Mouse (Mus musculus) urinary bladder, postnatal 36 days (tissue): ENCODE data around the gene Olfr153.
"Not testable (repeated sequence)": the region's sequence is repeated elsewhere in the genome, so short reads cannot be mapped to it uniquely, and the experiment has no call there.

Experiments used
- DNase-seq, 2 experiments: peaks; one replicate each; pipeline ENCODE4 v3.0.0; 2022; ENCODE audit warnings: low spot score in 2 of 2, mixed read lengths in 1 of 2

Gene Olfr153

GRCm38 (mm10) chr2:87531496-87531895, at the start of gene Olfr153:
Gene Olfr153 (plus strand): TSS chr2:87531796.
- DNase-seq: no peak

GRCm38 (mm10) chr2:87482276-87482675, 49.3 kb upstream of the Olfr153 start:
- DNase-seq: no peak

- not testable (repeated sequence) for DNase-seq
Measured at GRCm38 (mm10) chr2:87496993-87497392, 34.6 kb upstream of the Olfr153 start, which contains the start of gene Pramel7. Gene Pramel7 (minus strand): TSS chr2:87497093.

GRCm38 (mm10) chr2:87506265-87506664, 25.3 kb upstream of the Olfr153 start, which contains the start of gene Pramel6:
Gene Pramel6 (plus strand): TSS chr2:87506565.
- no peak for DNase-seq

GRCm38 (mm10) chr2:87515046-87515445, 16.6 kb upstream of the Olfr153 start:
- DNase-seq: no peak

GRCm38 (mm10) chr2:87515457-87516060, 16.0 kb upstream of the Olfr153 start:
- DNase-seq: no peak

- DNase-seq: no peak
Measured at GRCm38 (mm10) chr2:87516581-87516980, 15.0 kb upstream of the Olfr153 start.

GRCm38 (mm10) chr2:87520651-87521050, 10.9 kb upstream of the Olfr153 start:
- no peak for DNase-seq

- DNase-seq: not testable (repeated sequence)
Measured at GRCm38 (mm10) chr2:87525899-87526616, 5.5 kb upstream of the Olfr153 start.

- no peak for DNase-seq
Measured at GRCm38 (mm10) chr2:87534826-87535225, 3.2 kb downstream of the Olfr153 start.

GRCm38 (mm10) chr2:87545442-87545841, 13.8 kb downstream of the Olfr153 start, which contains the start of gene Olfr1128:
Gene Olfr1128 (minus strand): TSS chr2:87545542.
- DNase-seq: no peak

GRCm38 (mm10) chr2:87573602-87574001, 42.0 kb downstream of the Olfr153 start, which contains the start of gene Olfr1129:
Gene Olfr1129 (plus strand): TSS chr2:87573902.
- DNase-seq: not testable (repeated sequence)
